Mouse (Mus musculus): Measurements from ENCODE around the gene Anapc10. TPM values are rescaled to one million over a fixed set of nuclear protein-coding genes. Genes with fewer than 3 reads are reported as not detected.

Anapc10 gene
- total RNA-seq, 2 experiments from 2014 or later, result 8.0 to 8.4 TPM

Other genes with a start within 250 kb of the Anapc10 start
- 10 to 100 TPM; 44.6 to 50.3 TPM for gene Otud4, start 72.2 kb upstream of the Anapc10 start, total RNA-seq (2021)
- 10 to 100 TPM; 64.2 to 68.2 TPM for gene Abce1, start 80 bp upstream of the Anapc10 start, total RNA-seq (2021)

Measured in heart, postnatal 4 days (tissue).